Mouse (Mus musculus) megakaryocyte, adult 5-6 weeks (primary cell): ENCODE results near the gene Ednrb. TPM values are rescaled to one million over a fixed set of nuclear protein-coding genes. Genes with fewer than 3 reads are reported as not detected.
"Not testable (repeated sequence)": the region's sequence is repeated elsewhere in the genome, so short reads cannot be mapped to it uniquely, and the experiment has no call there.

ENCODE experiments used
- ATAC-seq: 2 replicates; pipeline ENCODE4 v1.8.0; 2016; ENCODE audit warnings: mild to moderate bottlenecking, inconsistent platforms; ENCODE audit not compliant: poor library complexity, severe bottlenecking
- total RNA-seq, 2 experiments: library from RNA; stranded (forward) in 1 of 2; stranded (reverse) in 1 of 2; fragments of 153-499, 151-499 nt in 1 of 2; fragments of 221-1000, 200-1000 nt in 1 of 2; gene quantifications; 2 replicates each; pipeline versions ENCODE4 v1.2.3 to v1.2.4; 2015 to 2017

The Ednrb gene
- total RNA-seq, 2 experiments from 2014 or later = 4.1 to 4.8 TPM

- ATAC-seq = peak; percentile 49
Measured at GRCm38 (mm10) chr14:103825934-103826333, 18.3 kb downstream of the Ednrb start.

GRCm38 (mm10) chr14:103823501-103823900 is 20.7 kb downstream of the Ednrb start:
- ATAC-seq = no peak

- ATAC-seq = no peak
Measured at GRCm38 (mm10) chr14:103822590-103822989, 21.6 kb downstream of the Ednrb start.

- peak; percentile 34 for ATAC-seq
Measured at GRCm38 (mm10) chr14:103816637-103817308, 27.4 kb downstream of the Ednrb start.

GRCm38 (mm10) chr14:103815542-103815941 is 28.7 kb downstream of the Ednrb start:
- peak; percentile 41 for ATAC-seq

GRCm38 (mm10) chr14:103814015-103814691 is 30.0 kb downstream of the Ednrb start:
- peak; percentile 44 for ATAC-seq

- no peak for ATAC-seq
Measured at GRCm38 (mm10) chr14:103813246-103813645, 31.0 kb downstream of the Ednrb start.

- ATAC-seq = no peak
Measured at GRCm38 (mm10) chr14:103811291-103811690, 32.9 kb downstream of the Ednrb start.

GRCm38 (mm10) chr14:103803907-103804659 is 40.1 kb downstream of the Ednrb start:
- ATAC-seq = peak; percentile 21

- ATAC-seq = no peak
Measured at GRCm38 (mm10) chr14:103797123-103797522, 47.1 kb downstream of the Ednrb start.

GRCm38 (mm10) chr14:103795591-103795990 is 48.6 kb downstream of the Ednrb start:
- peak; percentile 66 for ATAC-seq

- peak; percentile 86 for ATAC-seq
Measured at GRCm38 (mm10) chr14:103793409-103793808, 50.8 kb downstream of the Ednrb start.

GRCm38 (mm10) chr14:103792726-103793125 is 51.5 kb downstream of the Ednrb start:
- no peak for ATAC-seq

GRCm38 (mm10) chr14:103787547-103787946 is 56.7 kb downstream of the Ednrb start:
- ATAC-seq = no peak

GRCm38 (mm10) chr14:103785096-103785965 is 58.9 kb downstream of the Ednrb start:
- ATAC-seq = peak; percentile 92

GRCm38 (mm10) chr14:103780336-103780735 is 63.9 kb downstream of the Ednrb start:
- ATAC-seq = not testable (repeated sequence)

- ATAC-seq = no peak
Measured at GRCm38 (mm10) chr14:103779276-103779675, 64.9 kb downstream of the Ednrb start.

- ATAC-seq = no peak
Measured at GRCm38 (mm10) chr14:103778533-103779151, 65.6 kb downstream of the Ednrb start.

GRCm38 (mm10) chr14:103778009-103778431 is 66.2 kb downstream of the Ednrb start:
- no peak for ATAC-seq

GRCm38 (mm10) chr14:103777386-103777785 is 66.8 kb downstream of the Ednrb start:
- ATAC-seq = peak; percentile 73
